Mouse (Mus musculus) small intestine, adult 2 months (tissue): ENCODE measurements around the gene Naa30.

ENCODE experiments used
- CTCF ChIP-seq: fragments of 200-500 bp; IDR thresholded peaks from 2 replicates; pipeline ENCODE4 v1.5.1; 2012; ENCODE audit warnings: low read depth, mild to moderate bottlenecking, control low read depth, inconsistent platforms, low read length, moderate library complexity, mixed read lengths; ENCODE audit not compliant: insufficient replicate concordance, insufficient read length; ENCODE audit errors: extremely low read depth
- POLR2A ChIP-seq: fragments of 200-500 bp; IDR thresholded peaks from 2 replicates; pipeline ENCODE4 v1.6.1; 2012; ENCODE audit warnings: low read depth, mild to moderate bottlenecking, control low read depth, inconsistent platforms, low read length, moderate library complexity

GRCm38 (mm10) chr14:49179736-49180135, 7.7 kb downstream of the Naa30 start:
- TF ChIP-seq CTCF (no peak), POLR2A (no peak)
